Comparison of ENCODE assay signal across 24 mouse cellular contexts in the genomic region with DNA sequence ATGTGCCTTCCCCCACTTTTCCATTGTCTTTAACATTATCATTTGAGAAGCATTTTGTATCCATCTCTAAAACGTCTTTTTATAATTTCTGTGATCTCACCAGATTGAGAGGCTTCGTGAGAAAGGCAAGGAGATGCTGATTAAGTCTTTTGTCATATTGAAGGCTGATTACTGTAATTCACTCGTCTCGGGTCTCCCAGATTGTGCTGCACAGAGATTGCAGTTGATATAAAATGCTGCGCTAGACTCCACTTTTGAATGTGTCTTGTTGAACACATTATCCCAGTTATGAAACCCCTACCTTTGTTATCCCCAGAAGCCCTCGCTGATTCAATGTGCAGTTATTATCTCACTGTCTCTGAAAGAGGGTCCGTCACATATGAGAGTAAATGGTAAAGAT.
DNase-seq lines count a peak whose midpoint lies in the region; ATAC-seq and TF ChIP-seq lines count a peak whose summit lies in the region.
"Had no signal": no experiment of that assay in that cellular context is flagged by ENCODE, and none has a peak within 500 bp of the region (broad histone marks: within the 10 kb centered on the region; RNA-seq: fewer than 3 reads in every experiment).

No protein-coding gene starts in this region.

- H3K4me1 ChIP-seq in forebrain, embryonic 13.5 days: peaks cover 3% of the 10 kb centered on the region; the same call in 1 of the 2 replicates
- H3K4me1 ChIP-seq in forebrain, embryonic 10.5 days: no peaks in the 10 kb centered on the region
- H3K4me1 ChIP-seq in forebrain, embryonic 15.5 days: peaks cover 4% of the 10 kb centered on the region
- no peaks in the 10 kb centered on the region for H3K4me1 ChIP-seq in forebrain, embryonic 11.5 days (replicated peaks; ENCODE audit: control insufficient read depth, insufficient read depth, low read length)
- no peaks in the 10 kb centered on the region for H3K4me1 ChIP-seq in forebrain, postnatal 0 days (ENCODE audit: insufficient read depth)
- H3K4me1 ChIP-seq: embryonic facial prominence, embryonic 10.5 days; embryonic facial prominence, embryonic 12.5 days had no signal

- no peak overlapping the region for H3K4me3 ChIP-seq in forebrain, embryonic 13.5 days
- no peak overlapping the region for H3K4me3 ChIP-seq in forebrain, embryonic 10.5 days
- H3K4me3 ChIP-seq in forebrain, embryonic 15.5 days: no peak overlapping the region
- no peak overlapping the region for H3K4me3 ChIP-seq in forebrain, embryonic 11.5 days (ENCODE audit: low read depth, low read length)
- H3K4me3 ChIP-seq in forebrain, postnatal 0 days (ENCODE audit: low read depth, low read length): no peak overlapping the region
- H3K4me3 ChIP-seq: embryonic facial prominence, embryonic 10.5 days; embryonic facial prominence, embryonic 12.5 days had no signal

- 62% methylated on average over 7 of the region's 7 CpGs for WGBS in forebrain, embryonic 13.5 days
- 91% methylated on average over 7 of the region's 7 CpGs for WGBS in forebrain, embryonic 10.5 days
- WGBS in forebrain, embryonic 15.5 days: 50% methylated on average over 7 of the region's 7 CpGs
- 83% methylated on average over 7 of the region's 7 CpGs for WGBS in forebrain, embryonic 11.5 days
- 42% methylated on average over 7 of the region's 7 CpGs for WGBS in forebrain, postnatal 0 days

- no peak overlapping the region for H3K9ac ChIP-seq in forebrain, embryonic 13.5 days
- no peak overlapping the region for H3K9ac ChIP-seq in forebrain, embryonic 15.5 days (replicated peaks)
- no peak overlapping the region for H3K9ac ChIP-seq in forebrain, embryonic 11.5 days (ENCODE audit: low read length)
- H3K9ac ChIP-seq in forebrain, postnatal 0 days: no peak overlapping the region
- H3K9ac ChIP-seq: embryonic facial prominence, embryonic 12.5 days had no signal

- H3K27ac ChIP-seq in forebrain, embryonic 13.5 days: no peak overlapping the region
- no peak overlapping the region for H3K27ac ChIP-seq in forebrain, embryonic 10.5 days
- no peak overlapping the region for H3K27ac ChIP-seq in forebrain, embryonic 15.5 days (replicated peaks)
- H3K27ac ChIP-seq in forebrain, embryonic 11.5 days (ENCODE audit: low read depth, low read length): no peak overlapping the region
- H3K27ac ChIP-seq in forebrain, postnatal 0 days (ENCODE audit: low read depth, low read length): no peak overlapping the region
- H3K27ac ChIP-seq: embryonic facial prominence, embryonic 10.5 days; embryonic facial prominence, embryonic 12.5 days had no signal

- H3K36me3 ChIP-seq in forebrain, embryonic 13.5 days (ENCODE audit: poor library complexity, severe bottlenecking): no peaks in the 10 kb centered on the region
- H3K36me3 ChIP-seq in forebrain, embryonic 10.5 days (replicated peaks): no peaks in the 10 kb centered on the region
- no peaks in the 10 kb centered on the region for H3K36me3 ChIP-seq in forebrain, embryonic 15.5 days
- no peaks in the 10 kb centered on the region for H3K36me3 ChIP-seq in forebrain, embryonic 11.5 days (ENCODE audit: control insufficient read depth, insufficient read depth, low read length)
- H3K36me3 ChIP-seq in forebrain, postnatal 0 days (ENCODE audit: insufficient read depth): no peaks in the 10 kb centered on the region
- H3K36me3 ChIP-seq: embryonic facial prominence, embryonic 10.5 days; embryonic facial prominence, embryonic 12.5 days; G1E had no signal

- no peak overlapping the region for H3K4me2 ChIP-seq in forebrain, embryonic 13.5 days
- H3K4me2 ChIP-seq in forebrain, embryonic 15.5 days (replicated peaks): no peak overlapping the region
- H3K4me2 ChIP-seq in forebrain, embryonic 11.5 days (ENCODE audit: low read depth, low read length, severe bottlenecking): no peak overlapping the region
- H3K4me2 ChIP-seq in forebrain, postnatal 0 days (ENCODE audit: low read depth): no peak overlapping the region
- H3K4me2 ChIP-seq: embryonic facial prominence, embryonic 12.5 days had no signal

- ATAC-seq in forebrain, embryonic 13.5 days: peak; percentile 55; the same call in 1 of the 2 replicates
- peak; percentile 61 for ATAC-seq in forebrain, embryonic 15.5 days (replicated peaks)
- ATAC-seq in forebrain, embryonic 11.5 days (replicated peaks; ENCODE audit: low FRiP score): no peak
- peak; percentile 80 for ATAC-seq in forebrain, postnatal 0 days
- ATAC-seq: activated CD4-positive, CD25-positive, alpha-beta regulatory T cell, adult 4 months; CD4-positive, CD25-positive, alpha-beta regulatory T cell, adult 4 months; Patski had no signal

- no peak for DNase-seq in forebrain, embryonic 10.5 days (ENCODE audit: extremely low spot score, low spot score)
- no peak for DNase-seq in forebrain, embryonic 11.5 days (ENCODE audit: low spot score)
- peak; percentile 10 for DNase-seq in brain, embryonic 18.5 days (ENCODE audit: low read depth, low spot score)
- peak; percentile 32 for DNase-seq in forebrain, postnatal 0 days
- no peak for DNase-seq in cerebellum, postnatal 10 days
- no peak for DNase-seq in thymus, postnatal 0 days (ENCODE audit: low spot score)
- DNase-seq: adrenal gland, adult 8-10 months; adrenal gland, postnatal 14 days; adrenal gland, postnatal 36 days; B cell, adult 2 months; cerebellum, adult 11 months; cerebellum, adult 18-20 months; cerebellum, adult 8-10 months; cerebellum, adult 9-11 months; cerebellum, postnatal 25 days had no signal

- TF ChIP-seq CTCF in forebrain, postnatal 0 days (IDR thresholded peaks at IDR 0.05; ENCODE audit: low read depth): no peak

- H3K27me3 ChIP-seq in forebrain, embryonic 13.5 days: no peaks in the 10 kb centered on the region
- H3K27me3 ChIP-seq in forebrain, embryonic 10.5 days (ENCODE audit: poor library complexity, severe bottlenecking): no peaks in the 10 kb centered on the region
- no peaks in the 10 kb centered on the region for H3K27me3 ChIP-seq in forebrain, embryonic 15.5 days
- no peaks in the 10 kb centered on the region for H3K27me3 ChIP-seq in forebrain, embryonic 11.5 days (ENCODE audit: control insufficient read depth, insufficient read depth, low read length)
- no peaks in the 10 kb centered on the region for H3K27me3 ChIP-seq in forebrain, postnatal 0 days (ENCODE audit: insufficient read depth, low read length)
- H3K27me3 ChIP-seq: CH12.LX; embryonic facial prominence, embryonic 12.5 days; Patski had no signal

- H3K9me3 ChIP-seq in forebrain, embryonic 13.5 days (replicated peaks): no peaks in the 10 kb centered on the region
- no peaks in the 10 kb centered on the region for H3K9me3 ChIP-seq in forebrain, embryonic 10.5 days
- H3K9me3 ChIP-seq in forebrain, embryonic 15.5 days: no peaks in the 10 kb centered on the region
- no peaks in the 10 kb centered on the region for H3K9me3 ChIP-seq in forebrain, embryonic 11.5 days (ENCODE audit: control insufficient read depth, low read length)
- no peaks in the 10 kb centered on the region for H3K9me3 ChIP-seq in forebrain, postnatal 0 days (ENCODE audit: low read length)
- H3K9me3 ChIP-seq: embryonic facial prominence, embryonic 10.5 days; embryonic facial prominence, embryonic 12.5 days; G1E had no signal

Comparison
In these comparisons a context has a peak if more than half of its experiments do, and no peak if none do; other contexts are left out.
1. DNase-seq: peak in brain, embryonic 18.5 days (single experiment) and forebrain, postnatal 0 days (single experiment); none in forebrain, embryonic 10.5 days (single experiment), forebrain, embryonic 11.5 days (single experiment), cerebellum, postnatal 10 days (0 of 2) and thymus, postnatal 0 days (single experiment).